Mouse (Mus musculus): ENCODE measurements around the gene Rrm1. TPM values are rescaled to one million over a fixed set of nuclear protein-coding genes. Genes with fewer than 3 reads are reported as not detected.
A peak's percentile ranks its signal among the peaks of the same experiment; 100 is the strongest.
"Not testable (repeated sequence)": the region's sequence is repeated elsewhere in the genome, so short reads cannot be mapped to it uniquely, and the experiment has no call there.

The Rrm1 gene
- total RNA-seq (2021), result 10 to 100 TPM; 10.2 to 10.8 TPM

- peak; percentile 95 for DNase-seq (ENCODE audit: extremely low spot score in 1 of 2, low spot score in 1 of 2)
Measured at GRCm38 (mm10) chr7:102441657-102442391, at the start of gene Rrm1. Rrm1 (plus strand) TSS chr7:102441695.

- DNase-seq (ENCODE audit: extremely low spot score in 1 of 2, low spot score in 1 of 2), result no peak
Measured at GRCm38 (mm10) chr7:102393898-102394297, 47.6 kb upstream of the Rrm1 start.

- no peak for DNase-seq (ENCODE audit: extremely low spot score in 1 of 2, low spot score in 1 of 2)
Measured at GRCm38 (mm10) chr7:102395894-102396293, 45.6 kb upstream of the Rrm1 start.

DNA sequence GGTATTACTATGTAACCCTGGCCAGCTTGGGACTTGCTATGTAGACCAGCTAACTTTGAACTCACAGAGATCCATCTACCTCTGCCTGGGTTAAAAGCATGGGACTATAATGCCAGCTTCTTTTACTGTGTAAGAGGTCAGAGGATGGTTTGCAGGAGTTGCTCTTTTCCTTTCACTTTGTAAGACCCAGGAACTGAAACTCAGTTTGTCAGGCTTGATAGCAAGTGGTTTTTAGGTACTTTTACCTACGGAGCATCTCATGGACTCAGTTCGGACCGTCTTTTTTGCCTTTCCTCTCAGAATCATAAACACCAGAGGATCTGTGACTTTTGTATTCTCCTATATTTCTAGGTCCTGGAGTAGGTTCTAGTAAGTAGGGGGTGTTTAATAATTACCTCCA is 45.2 kb upstream of the Rrm1 start:
- DNase-seq (ENCODE audit: extremely low spot score in 1 of 2, low spot score in 1 of 2), result no peak

DNA sequence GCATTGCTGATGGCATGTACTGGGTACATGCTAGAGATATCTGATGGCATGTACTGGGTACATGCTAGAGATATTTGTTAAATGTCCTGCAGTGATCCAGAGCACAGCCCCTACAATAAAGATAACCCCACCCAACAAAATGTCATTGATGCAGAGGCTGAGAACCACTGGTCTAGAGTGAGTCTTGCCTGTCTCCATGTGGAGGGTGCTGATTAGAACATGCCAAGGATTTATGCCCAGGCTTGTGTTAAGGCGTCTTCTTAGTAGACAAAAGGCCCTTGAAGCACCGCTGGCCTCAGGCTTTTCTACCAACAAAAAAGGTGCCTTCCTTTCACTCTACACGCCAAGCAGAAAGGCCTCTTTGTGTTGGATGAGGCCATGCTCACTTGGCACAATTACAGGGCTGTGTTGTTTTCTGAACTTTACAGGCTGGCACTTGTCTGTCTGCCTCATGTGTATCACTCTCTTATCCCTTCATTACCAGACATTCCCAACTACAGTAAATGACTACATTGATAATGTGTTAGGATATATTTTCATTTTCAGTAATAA is 42.2 kb upstream of the Rrm1 start:
- DNase-seq (ENCODE audit: extremely low spot score in 1 of 2, low spot score in 1 of 2), result no peak

DNA sequence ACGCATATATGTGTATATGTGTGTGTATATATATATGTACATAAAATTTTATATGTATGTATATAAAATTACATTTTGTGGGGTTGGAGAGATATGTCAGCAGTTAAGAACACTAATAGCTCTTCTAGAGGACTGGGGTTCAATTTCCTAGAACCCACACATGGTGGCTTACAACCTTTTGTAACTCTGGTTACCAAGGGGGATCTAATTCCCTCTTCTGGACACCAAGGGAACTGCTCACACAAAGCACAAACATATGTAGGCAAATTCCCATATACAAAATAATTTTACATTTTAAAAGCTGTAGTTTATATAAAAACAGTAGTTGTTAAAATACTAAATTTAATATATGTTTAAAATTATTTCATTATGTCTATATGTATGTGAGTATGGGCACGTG is 37.4 kb upstream of the Rrm1 start:
- no peak for DNase-seq (ENCODE audit: extremely low spot score in 1 of 2, low spot score in 1 of 2)

GRCm38 (mm10) chr7:102407440-102407839 is 34.1 kb upstream of the Rrm1 start:
- DNase-seq (ENCODE audit: extremely low spot score in 1 of 2, low spot score in 1 of 2), result no peak

- not testable (repeated sequence) for DNase-seq (ENCODE audit: extremely low spot score in 1 of 2, low spot score in 1 of 2)
Measured at GRCm38 (mm10) chr7:102415272-102415671, 26.2 kb upstream of the Rrm1 start.

GRCm38 (mm10) chr7:102415841-102416240 is 25.7 kb upstream of the Rrm1 start:
- DNase-seq (ENCODE audit: extremely low spot score in 1 of 2, low spot score in 1 of 2), result no peak

DNA sequence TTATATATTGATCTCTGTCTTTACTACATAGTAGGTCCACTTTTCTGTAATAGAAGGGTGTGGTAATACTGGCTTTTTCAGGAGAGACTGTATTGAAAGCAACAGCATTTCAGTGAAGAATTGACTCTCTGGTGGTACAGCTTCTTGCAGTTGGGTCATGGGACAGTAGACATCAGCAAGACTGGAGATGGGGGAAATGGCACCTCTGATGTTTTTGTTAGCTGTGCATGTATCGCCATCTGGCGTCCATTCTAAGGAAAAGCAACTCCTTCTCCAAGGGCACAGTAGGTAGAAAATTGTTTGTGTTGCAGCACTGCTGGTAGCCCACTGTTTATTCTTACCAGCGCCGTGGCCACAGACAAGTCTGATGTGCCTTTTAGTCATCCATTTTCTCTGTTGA is 24.1 kb upstream of the Rrm1 start:
- peak; percentile 16 to 26 for DNase-seq (ENCODE audit: extremely low spot score in 1 of 2, low spot score in 1 of 2)

GRCm38 (mm10) chr7:102422036-102422435 is 19.5 kb upstream of the Rrm1 start:
- no peak for DNase-seq (ENCODE audit: extremely low spot score in 1 of 2, low spot score in 1 of 2)

GRCm38 (mm10) chr7:102425933-102426685 is 15.4 kb upstream of the Rrm1 start:
- no peak for DNase-seq (ENCODE audit: extremely low spot score in 1 of 2, low spot score in 1 of 2)

DNA sequence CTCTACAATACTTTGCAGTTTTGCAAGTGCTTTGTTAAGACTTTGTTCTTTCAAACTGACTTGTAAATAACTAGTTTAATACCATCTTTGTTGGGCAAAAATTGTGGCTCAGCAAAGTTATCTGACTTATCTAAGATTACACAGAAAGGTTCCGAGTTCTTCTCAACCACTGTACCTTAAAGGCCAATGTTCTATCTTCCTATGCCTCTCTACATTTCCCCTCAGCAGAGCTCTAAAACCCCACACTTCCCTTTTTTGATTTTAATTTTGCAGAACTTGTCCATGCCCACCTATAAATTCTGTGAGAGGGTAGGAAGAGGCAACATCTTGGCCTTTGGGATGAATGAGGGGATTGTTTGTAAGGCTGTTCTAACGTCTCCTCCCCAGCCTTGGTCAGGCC is 7.2 kb upstream of the Rrm1 start:
- DNase-seq (ENCODE audit: extremely low spot score in 1 of 2, low spot score in 1 of 2), result no peak

GRCm38 (mm10) chr7:102440822-102441656 is 456 bp upstream of the Rrm1 start:
- DNase-seq (ENCODE audit: extremely low spot score in 1 of 2, low spot score in 1 of 2), result no peak

GRCm38 (mm10) chr7:102442432-102442831 is 937 bp downstream of the Rrm1 start:
- DNase-seq (ENCODE audit: extremely low spot score in 1 of 2, low spot score in 1 of 2), result no peak

DNA sequence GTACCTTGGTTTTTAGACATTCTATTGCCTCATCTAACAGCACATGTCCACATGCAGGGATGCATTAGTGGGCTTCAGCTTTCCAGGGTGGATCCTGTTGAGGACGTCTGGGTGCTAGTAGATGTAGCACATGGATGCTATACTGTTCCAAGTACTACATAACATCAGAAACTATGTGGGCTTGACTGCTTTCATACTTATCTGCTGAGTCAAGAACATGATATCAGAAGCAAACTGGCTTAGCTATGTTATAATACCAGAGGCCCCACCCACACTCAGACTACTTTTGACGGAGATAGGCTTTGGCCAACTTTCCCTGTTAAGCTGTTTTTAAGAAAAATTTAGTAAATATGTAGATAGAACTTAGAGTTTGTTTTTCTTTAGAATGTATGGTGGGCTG is 2.8 kb downstream of the Rrm1 start:
- DNase-seq (ENCODE audit: extremely low spot score in 1 of 2, low spot score in 1 of 2), result no peak

GRCm38 (mm10) chr7:102446438-102446837 is 4.9 kb downstream of the Rrm1 start:
- DNase-seq (ENCODE audit: extremely low spot score in 1 of 2, low spot score in 1 of 2), result no peak

- no peak for DNase-seq (ENCODE audit: extremely low spot score in 1 of 2, low spot score in 1 of 2)
Measured at GRCm38 (mm10) chr7:102458618-102459380, 17.3 kb downstream of the Rrm1 start.

GRCm38 (mm10) chr7:102467566-102467965 is 26.1 kb downstream of the Rrm1 start:
- DNase-seq (ENCODE audit: extremely low spot score in 1 of 2, low spot score in 1 of 2), result no peak

GRCm38 (mm10) chr7:102472675-102473074 is 31.2 kb downstream of the Rrm1 start:
- DNase-seq (ENCODE audit: extremely low spot score in 1 of 2, low spot score in 1 of 2), result no peak

Data from layer of hippocampus, postnatal 25 days (tissue).